Mouse (Mus musculus): ENCODE measurements around the gene Gpr152. TPM values are rescaled to one million over a fixed set of nuclear protein-coding genes. Genes with fewer than 3 reads are reported as not detected.
A peak's percentile ranks its signal among the peaks of the same experiment; 100 is the strongest.

The Gpr152 gene
- total RNA-seq (2017): 0.29 to 0.43 TPM in 2 of 3 replicates, not detected in the other

- ATAC-seq (replicated peaks; ENCODE audit: insufficient number of reproducible peaks, low FRiP score, low TSS enrichment, poor library complexity, severe bottlenecking): no peak
Observed at GRCm38 (mm10) chr19:4139446-4139845, at the start of gene Gpr152. TSS of gene Gpr152 (plus strand) at chr19:4139787.

- no peak; the same call in 1 of the 2 replicates for ATAC-seq (replicated peaks; ENCODE audit: insufficient number of reproducible peaks, low FRiP score, low TSS enrichment, poor library complexity, severe bottlenecking)
Observed at GRCm38 (mm10) chr19:4090446-4090845, 49.1 kb upstream of the Gpr152 start.

GRCm38 (mm10) chr19:4091383-4091782, 48.2 kb upstream of the Gpr152 start:
- no peak for ATAC-seq (replicated peaks; ENCODE audit: insufficient number of reproducible peaks, low FRiP score, low TSS enrichment, poor library complexity, severe bottlenecking)

- no peak for ATAC-seq (replicated peaks; ENCODE audit: insufficient number of reproducible peaks, low FRiP score, low TSS enrichment, poor library complexity, severe bottlenecking)
Observed at GRCm38 (mm10) chr19:4092750-4093149, 46.8 kb upstream of the Gpr152 start.

- ATAC-seq (replicated peaks; ENCODE audit: insufficient number of reproducible peaks, low FRiP score, low TSS enrichment, poor library complexity, severe bottlenecking): no peak
Observed at GRCm38 (mm10) chr19:4093772-4094171, 45.8 kb upstream of the Gpr152 start.

- ATAC-seq (replicated peaks; ENCODE audit: insufficient number of reproducible peaks, low FRiP score, low TSS enrichment, poor library complexity, severe bottlenecking): no peak
Observed at GRCm38 (mm10) chr19:4094348-4094747, 45.2 kb upstream of the Gpr152 start.

- no peak for ATAC-seq (replicated peaks; ENCODE audit: insufficient number of reproducible peaks, low FRiP score, low TSS enrichment, poor library complexity, severe bottlenecking)
Observed at GRCm38 (mm10) chr19:4094774-4095303, 44.7 kb upstream of the Gpr152 start.

GRCm38 (mm10) chr19:4095802-4096201, 43.8 kb upstream of the Gpr152 start:
- ATAC-seq (replicated peaks; ENCODE audit: insufficient number of reproducible peaks, low FRiP score, low TSS enrichment, poor library complexity, severe bottlenecking): no peak

GRCm38 (mm10) chr19:4096642-4097440, 42.7 kb upstream of the Gpr152 start, which contains the start of gene Cdk2ap2:
TSS of gene Cdk2ap2 (plus strand) at chr19:4097182.
- peak; percentile 67 for ATAC-seq (replicated peaks; ENCODE audit: insufficient number of reproducible peaks, low FRiP score, low TSS enrichment, poor library complexity, severe bottlenecking)

- peak; percentile 28 for ATAC-seq (replicated peaks; ENCODE audit: insufficient number of reproducible peaks, low FRiP score, low TSS enrichment, poor library complexity, severe bottlenecking)
Observed at GRCm38 (mm10) chr19:4097441-4097825, 42.2 kb upstream of the Gpr152 start.

- peak; percentile 4; the same call in 1 of the 2 replicates for ATAC-seq (replicated peaks; ENCODE audit: insufficient number of reproducible peaks, low FRiP score, low TSS enrichment, poor library complexity, severe bottlenecking)
Observed at GRCm38 (mm10) chr19:4098426-4098825, 41.2 kb upstream of the Gpr152 start.

GRCm38 (mm10) chr19:4099056-4099455, 40.5 kb upstream of the Gpr152 start:
- ATAC-seq (replicated peaks; ENCODE audit: insufficient number of reproducible peaks, low FRiP score, low TSS enrichment, poor library complexity, severe bottlenecking): peak; percentile 45

- 0 out of 2 replicates have a peak, but pooled peaks have one; percentile 9 for ATAC-seq (replicated peaks; ENCODE audit: insufficient number of reproducible peaks, low FRiP score, low TSS enrichment, poor library complexity, severe bottlenecking)
Observed at GRCm38 (mm10) chr19:4099837-4100717, 39.5 kb upstream of the Gpr152 start, which contains the start of gene Pitpnm1. TSS of gene Pitpnm1 (plus strand) at chr19:4099998.

GRCm38 (mm10) chr19:4100718-4101261, 38.8 kb upstream of the Gpr152 start:
- ATAC-seq (replicated peaks; ENCODE audit: insufficient number of reproducible peaks, low FRiP score, low TSS enrichment, poor library complexity, severe bottlenecking): no peak

- ATAC-seq (replicated peaks; ENCODE audit: insufficient number of reproducible peaks, low FRiP score, low TSS enrichment, poor library complexity, severe bottlenecking): no peak
Observed at GRCm38 (mm10) chr19:4101466-4101865, 38.1 kb upstream of the Gpr152 start.

- no peak for ATAC-seq (replicated peaks; ENCODE audit: insufficient number of reproducible peaks, low FRiP score, low TSS enrichment, poor library complexity, severe bottlenecking)
Observed at GRCm38 (mm10) chr19:4102049-4102448, 37.5 kb upstream of the Gpr152 start.

- no peak for ATAC-seq (replicated peaks; ENCODE audit: insufficient number of reproducible peaks, low FRiP score, low TSS enrichment, poor library complexity, severe bottlenecking)
Observed at GRCm38 (mm10) chr19:4102626-4103025, 37.0 kb upstream of the Gpr152 start.

GRCm38 (mm10) chr19:4103294-4103693, 36.3 kb upstream of the Gpr152 start:
- ATAC-seq (replicated peaks; ENCODE audit: insufficient number of reproducible peaks, low FRiP score, low TSS enrichment, poor library complexity, severe bottlenecking): no peak

- ATAC-seq (replicated peaks; ENCODE audit: insufficient number of reproducible peaks, low FRiP score, low TSS enrichment, poor library complexity, severe bottlenecking): no peak
Observed at GRCm38 (mm10) chr19:4103792-4104191, 35.8 kb upstream of the Gpr152 start.
